Mouse (Mus musculus) lung, embryonic 14.5 days (tissue): ENCODE results near the gene Cilp. TPM values are rescaled to one million over a fixed set of nuclear protein-coding genes. Genes with fewer than 3 reads are reported as not detected.

Source experiments
- ATAC-seq: fragments of 200-750 bp; cut with Nextera tagmentation; 2 replicates; pipeline ENCODE4 v1.8.0; 2017; ENCODE audit warnings: mild to moderate bottlenecking, moderate TSS enrichment, moderate library complexity; ENCODE audit not compliant: insufficient read depth
- DNase-seq: peaks from one replicate; pipeline ENCODE4 v3.0.0-alpha.2; 2015
- H3K27ac ChIP-seq: fragments of 300-500 bp; sonication (generic); 2 replicates; pipeline ENCODE4 v1.5.1; 2014; ENCODE audit warnings: low read depth, mild to moderate bottlenecking, moderate library complexity
- H3K27me3 ChIP-seq: fragments of 300-500 bp; sonication (generic); 2 replicates; pipeline ENCODE4 v1.6.1; 2014; ENCODE audit warnings: low read length, control low read depth; ENCODE audit not compliant: insufficient read depth
- H3K36me3 ChIP-seq: fragments of 300-500 bp; sonication (generic); 2 replicates; pipeline ENCODE4 v1.6.1; 2014; ENCODE audit warnings: control low read depth; ENCODE audit not compliant: insufficient read depth
- H3K4me1 ChIP-seq: fragments of 300-500 bp; sonication (generic); 2 replicates; pipeline ENCODE4 v1.6.1; 2014; ENCODE audit warnings: antibody characterized with exemption, control low read depth; ENCODE audit not compliant: insufficient read depth
- H3K4me2 ChIP-seq: fragments of 300-500 bp; sonication (generic); 2 replicates; pipeline ENCODE4 v1.6.1; 2014; ENCODE audit warnings: mild to moderate bottlenecking
- H3K4me3 ChIP-seq: fragments of 300-500 bp; sonication (generic); 2 replicates; pipeline ENCODE4 v1.5.1; 2014; ENCODE audit warnings: low read depth, low read length
- H3K9ac ChIP-seq: fragments of 300-500 bp; sonication (generic); 2 replicates; pipeline ENCODE4 v1.6.1; 2014
- H3K9me3 ChIP-seq: fragments of 300-500 bp; sonication (generic); 2 replicates; pipeline ENCODE4 v1.6.1; 2016; ENCODE audit warnings: low read depth, low read length, control low read depth
- CTCF ChIP-seq: IDR thresholded peaks from 2 replicates; pipeline ENCODE4 v1.5.1; 2016; ENCODE audit warnings: antibody characterized with exemption, low read depth
- WGBS: fragments of 180-500 bp; shearing (Covaris S2); extraction: QIAGEN DNeasy Blood & Tissue Kit; methylation state at CpG from one replicate; pipeline ENCODE4 v1.1.7; 2014; 5-methylcytosine and 5-hydroxymethylcytosine counted together
- polyA plus RNA-seq: library from polyadenylated mRNA; unstranded; fragments of >200 nt; fragmentation: Nextera tagmentation; extraction: Ambion mirVana; gene quantifications from 2 replicates; pipeline ENCODE4 v1.2.1, GENCODE M21; 2014

The Cilp gene
- polyA plus RNA-seq, 1 experiment from 2014 or later = not detected

DNA sequence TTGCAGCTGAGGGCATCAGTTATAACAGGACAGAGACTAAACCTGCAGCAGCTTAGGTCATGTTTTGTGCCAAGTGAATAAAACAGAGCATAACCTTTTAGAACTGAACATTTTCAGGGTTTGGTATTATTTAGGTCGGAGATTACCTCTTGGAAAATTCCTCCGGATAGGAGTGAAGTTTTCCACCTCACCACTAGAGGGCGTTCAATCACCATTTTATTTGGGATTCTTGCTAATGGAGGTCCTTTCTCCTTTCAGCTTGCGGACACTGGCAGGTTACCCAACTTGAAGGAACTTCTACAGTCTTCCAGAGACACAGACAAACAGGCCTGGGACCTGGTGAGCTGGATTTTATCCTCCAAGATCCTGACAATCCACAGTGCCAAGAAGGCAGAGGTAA is 39.2 kb upstream of the Cilp start:
- no peaks in the 10 kb centered on the region for H3K27me3 ChIP-seq
- TF ChIP-seq CTCF = peak; percentile 73
- H3K9me3 ChIP-seq = no peaks in the 10 kb centered on the region
- peak; percentile 74 for DNase-seq
- no peak overlapping the region for H3K4me3 ChIP-seq
- H3K4me1 ChIP-seq = no peaks in the 10 kb centered on the region
- WGBS = 33% methylated on average over 4 of the region's 4 CpGs
- H3K36me3 ChIP-seq = no peaks in the 10 kb centered on the region
- no peak overlapping the region for H3K4me2 ChIP-seq
- no peak for ATAC-seq
- H3K9ac ChIP-seq = no peak overlapping the region
- H3K27ac ChIP-seq = no peak overlapping the region

DNA sequence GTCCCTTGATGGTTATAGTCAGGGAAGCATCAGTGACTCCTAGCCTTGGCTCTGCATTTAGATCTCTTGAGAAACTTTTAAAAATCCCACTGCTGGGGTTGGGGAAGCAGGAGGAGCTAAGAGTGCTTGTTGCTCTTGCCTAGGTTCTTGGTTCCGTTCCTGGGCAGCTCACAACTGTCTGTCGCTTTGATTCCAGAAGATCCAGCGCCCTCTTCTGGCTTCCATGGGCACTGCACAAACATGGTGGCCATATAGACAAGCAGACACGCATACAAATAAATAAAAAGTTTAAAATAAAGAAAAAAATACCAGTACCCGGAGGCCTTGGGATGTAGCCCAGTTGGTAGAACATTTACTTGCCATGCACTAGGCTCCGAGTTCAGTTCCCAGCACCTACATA is 34.7 kb upstream of the Cilp start:
- H3K4me1 ChIP-seq = no peaks in the 10 kb centered on the region
- no peak for ATAC-seq
- H3K4me2 ChIP-seq = no peak overlapping the region
- H3K27me3 ChIP-seq = no peaks in the 10 kb centered on the region
- TF ChIP-seq CTCF = peak; percentile 36
- H3K9me3 ChIP-seq = no peaks in the 10 kb centered on the region
- 0 out of 2 replicates have a peak, but pooled peaks cover 4% of the 10 kb centered on the region for H3K36me3 ChIP-seq
- WGBS = 73% methylated on average over 6 of the region's 6 CpGs
- no peak overlapping the region for H3K9ac ChIP-seq
- H3K27ac ChIP-seq = no peak overlapping the region
- DNase-seq = peak; percentile 19
- H3K4me3 ChIP-seq = no peak overlapping the region

GRCm38 (mm10) chr9:65231284-65231683 is 33.7 kb upstream of the Cilp start:
- no peak for TF ChIP-seq CTCF
- H3K36me3 ChIP-seq = 0 out of 2 replicates have a peak, but pooled peaks cover 4% of the 10 kb centered on the region
- no peaks in the 10 kb centered on the region for H3K9me3 ChIP-seq
- no peak overlapping the region for H3K9ac ChIP-seq
- DNase-seq (no peak), ATAC-seq (no peak)
- no peaks in the 10 kb centered on the region for H3K27me3 ChIP-seq
- no peak overlapping the region for H3K4me3 ChIP-seq
- no peaks in the 10 kb centered on the region for H3K4me1 ChIP-seq
- H3K27ac ChIP-seq = no peak overlapping the region
- WGBS = 56% methylated on average over 8 of the region's 8 CpGs
- no peak overlapping the region for H3K4me2 ChIP-seq

- H3K4me1 ChIP-seq = no peaks in the 10 kb centered on the region; the same call in 1 of the 2 replicates
- H3K4me3 ChIP-seq = no peak overlapping the region
- 0 out of 2 replicates have a peak, but pooled peaks cover 4% of the 10 kb centered on the region for H3K36me3 ChIP-seq
- no peak for DNase-seq
- H3K27me3 ChIP-seq = no peaks in the 10 kb centered on the region
- H3K9me3 ChIP-seq = no peaks in the 10 kb centered on the region
- H3K9ac ChIP-seq = no peak overlapping the region
- no peak overlapping the region for H3K4me2 ChIP-seq
- ATAC-seq = no peak
- no peak for TF ChIP-seq CTCF
- H3K27ac ChIP-seq = no peak overlapping the region
- WGBS = 72% methylated on average over 9 of the region's 9 CpGs
These were observed 31.6 kb upstream of the Cilp start for GRCm38 (mm10) chr9:65233243-65233985.

DNA sequence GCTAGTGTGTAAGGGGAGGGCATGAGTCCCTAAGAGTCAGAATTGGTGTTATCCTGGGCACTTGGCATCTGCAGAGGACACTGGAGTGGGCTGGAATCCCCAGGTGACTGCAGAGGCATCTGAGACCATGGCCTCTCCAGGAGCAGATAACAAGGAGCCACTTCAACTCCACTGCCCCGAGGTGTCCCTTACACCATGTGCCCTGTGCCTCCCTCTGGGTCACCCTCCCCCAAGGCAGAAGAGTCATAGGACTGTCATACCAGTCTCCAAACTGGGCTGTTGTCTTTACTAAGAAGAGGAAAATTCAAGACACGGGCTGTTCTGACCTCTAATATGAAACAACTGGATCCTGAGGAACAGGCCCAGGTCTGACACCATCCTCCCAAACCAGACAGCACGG is 30.2 kb upstream of the Cilp start:
- ATAC-seq (no peak), DNase-seq (no peak)
- no peaks in the 10 kb centered on the region for H3K9me3 ChIP-seq
- 0 out of 2 replicates have a peak, but pooled peaks cover 4% of the 10 kb centered on the region for H3K36me3 ChIP-seq
- H3K9ac ChIP-seq = no peak overlapping the region
- no peak overlapping the region for H3K4me3 ChIP-seq
- H3K27me3 ChIP-seq = no peaks in the 10 kb centered on the region
- 65% methylated on average over 3 of the region's 3 CpGs for WGBS
- no peak for TF ChIP-seq CTCF
- peaks cover 2% of the 10 kb centered on the region; the same call in 1 of the 2 replicates for H3K4me1 ChIP-seq
- H3K27ac ChIP-seq = no peak overlapping the region
- H3K4me2 ChIP-seq = no peak overlapping the region

DNA sequence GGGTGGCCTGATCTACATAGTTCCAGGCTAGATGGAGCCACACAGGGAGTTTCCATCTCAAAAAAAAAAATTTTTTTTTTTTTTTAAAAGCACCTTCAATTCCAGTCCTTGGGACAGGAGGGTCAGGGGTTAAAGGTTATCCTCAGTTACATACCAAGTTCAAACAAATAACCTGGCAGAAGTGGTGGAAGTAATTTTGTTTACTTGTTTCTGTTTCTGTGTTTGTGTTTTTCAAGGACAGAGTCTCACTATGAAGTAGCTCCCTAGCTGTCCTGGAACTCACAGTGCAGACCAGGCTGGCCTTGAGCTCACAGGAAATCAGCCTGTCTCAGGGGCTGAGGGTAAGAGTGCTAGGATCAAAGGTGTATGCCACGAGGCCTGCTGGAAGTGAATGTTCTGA is 29.4 kb upstream of the Cilp start:
- H3K36me3 ChIP-seq = 0 out of 2 replicates have a peak, but pooled peaks cover 4% of the 10 kb centered on the region
- H3K4me3 ChIP-seq = no peak overlapping the region
- no peak for ATAC-seq
- peaks cover 2% of the 10 kb centered on the region; the same call in 1 of the 2 replicates for H3K4me1 ChIP-seq
- 32% methylated on average over 1 of the region's 1 CpGs for WGBS
- no peak overlapping the region for H3K4me2 ChIP-seq
- DNase-seq = no peak
- TF ChIP-seq CTCF = no peak
- H3K27ac ChIP-seq = no peak overlapping the region
- H3K27me3 ChIP-seq = no peaks in the 10 kb centered on the region
- no peaks in the 10 kb centered on the region for H3K9me3 ChIP-seq
- H3K9ac ChIP-seq = no peak overlapping the region; the same call in 1 of the 2 replicates

GRCm38 (mm10) chr9:65237616-65238015 is 27.4 kb upstream of the Cilp start:
- TF ChIP-seq CTCF = no peak
- 0 out of 2 replicates have a peak, but pooled peaks cover 4% of the 10 kb centered on the region for H3K36me3 ChIP-seq
- H3K27me3 ChIP-seq = no peaks in the 10 kb centered on the region
- H3K9me3 ChIP-seq = no peaks in the 10 kb centered on the region
- ATAC-seq (peak; percentile 31; the same call in 1 of the 2 replicates), DNase-seq (peak; percentile 64)
- no peak overlapping the region for H3K9ac ChIP-seq
- peaks cover 2% of the 10 kb centered on the region; the same call in 1 of the 2 replicates for H3K4me1 ChIP-seq
- H3K4me2 ChIP-seq = peak overlapping the region; percentile 33; the same call in 1 of the 2 replicates
- H3K27ac ChIP-seq = peak overlapping the region; percentile 4; the same call in 1 of the 2 replicates
- no peak overlapping the region for H3K4me3 ChIP-seq
- 36% methylated on average over 11 of the region's 11 CpGs for WGBS
